Mouse (Mus musculus) hindbrain, embryonic 13.5 days (tissue): ENCODE data around the gene Tm4sf5. TPM values are rescaled to one million over a fixed set of nuclear protein-coding genes. Genes with fewer than 3 reads are reported as not detected.

Experiments used
- polyA plus RNA-seq: library from polyadenylated mRNA; unstranded; fragments of >200 nt; fragmentation: Nextera tagmentation; extraction: Ambion mirVana; gene quantifications from 2 replicates; pipeline ENCODE4 v1.2.1, GENCODE M21; 2015

The Tm4sf5 gene
- polyA plus RNA-seq, 1 experiment from 2014 or later, result 0.83 TPM

Other genes with a start within 250 kb of the Tm4sf5 start
- gene Alox12, start 249.9 kb upstream of the Tm4sf5 start, polyA plus RNA-seq, result 2.1 and 2.8 TPM in 2 replicates
- not detected in 2 replicates for gene Alox12e, start 182.6 kb upstream of the Tm4sf5 start, polyA plus RNA-seq
- gene Alox15, start 153.2 kb upstream of the Tm4sf5 start, polyA plus RNA-seq, result 0.10 TPM in 1 of 2 replicates, not detected in the other
- gene Pelp1, start 95.2 kb upstream of the Tm4sf5 start, polyA plus RNA-seq, result 33.3 and 33.6 TPM in 2 replicates
- 47.6 and 50.2 TPM in 2 replicates for gene Arrb2, start 72.6 kb upstream of the Tm4sf5 start, polyA plus RNA-seq
- 43.2 and 45.5 TPM in 2 replicates for gene Med11, start 53.3 kb upstream of the Tm4sf5 start, polyA plus RNA-seq
- gene Zmynd15, start 45.8 kb upstream of the Tm4sf5 start, polyA plus RNA-seq, result 0.45 and 0.98 TPM in 2 replicates
- 4.6 and 6.7 TPM in 2 replicates for gene Cxcl16, start 45.3 kb upstream of the Tm4sf5 start, polyA plus RNA-seq
- 0.31 TPM in 1 of 2 replicates, not detected in the other for gene Vmo1, start 9.4 kb downstream of the Tm4sf5 start, polyA plus RNA-seq
- gene Gltpd2, start 14.0 kb downstream of the Tm4sf5 start, polyA plus RNA-seq, result 0.25 and 0.29 TPM in 2 replicates
- 802 and 803 TPM in 2 replicates for gene Psmb6, start 20.1 kb downstream of the Tm4sf5 start, polyA plus RNA-seq
- not detected in 2 replicates for gene Gm40193, start 27.7 kb downstream of the Tm4sf5 start, polyA plus RNA-seq
- gene Pld2, start 34.8 kb downstream of the Tm4sf5 start, polyA plus RNA-seq, result 9.0 and 10.1 TPM in 2 replicates
- gene Mink1, start 57.6 kb downstream of the Tm4sf5 start, polyA plus RNA-seq, result 14.2 and 15.3 TPM in 2 replicates
- not detected in 2 replicates for gene 4930544D05Rik, start 110.6 kb downstream of the Tm4sf5 start, polyA plus RNA-seq
- gene Chrne, start 114.0 kb downstream of the Tm4sf5 start, polyA plus RNA-seq, result not detected in 2 replicates
- 0.16 and 0.21 TPM in 2 replicates for gene Gp1ba, start 133.9 kb downstream of the Tm4sf5 start, polyA plus RNA-seq
- 109 TPM in 2 replicates for gene Rnf167, start 142.0 kb downstream of the Tm4sf5 start, polyA plus RNA-seq
- 159 and 173 TPM in 2 replicates for gene Slc25a11, start 142.2 kb downstream of the Tm4sf5 start, polyA plus RNA-seq
- gene Pfn1, start 149.4 kb downstream of the Tm4sf5 start, polyA plus RNA-seq, result 851 and 865 TPM in 2 replicates
- gene Eno3, start 152.0 kb downstream of the Tm4sf5 start, polyA plus RNA-seq, result 7.1 and 9.2 TPM in 2 replicates
- 162 and 169 TPM in 2 replicates for gene Spag7, start 164.2 kb downstream of the Tm4sf5 start, polyA plus RNA-seq
- 15.2 and 15.3 TPM in 2 replicates for gene Camta2, start 182.9 kb downstream of the Tm4sf5 start, polyA plus RNA-seq
- 1.6 TPM in 2 replicates for gene Inca1, start 194.9 kb downstream of the Tm4sf5 start, polyA plus RNA-seq
- 1.5 and 1.7 TPM in 2 replicates for gene Kif1c, start 195.3 kb downstream of the Tm4sf5 start, polyA plus RNA-seq